Mouse (Mus musculus) midbrain, embryonic 11.5 days (tissue): Measurements from ENCODE around the gene Vmn1r113. TPM values are rescaled to one million over a fixed set of nuclear protein-coding genes. Genes with fewer than 3 reads are reported as not detected.
"Not testable (repeated sequence)": the region's sequence is repeated elsewhere in the genome, so short reads cannot be mapped to it uniquely, and the experiment has no call there.

Experiments
- ATAC-seq: fragments of 200-750 bp; cut with Nextera tagmentation; 2 replicates; pipeline ENCODE4 v1.8.0; 2017; ENCODE audit warnings: moderate TSS enrichment, moderate library complexity; ENCODE audit not compliant: low FRiP score
- DNase-seq: peaks from one replicate; pipeline ENCODE4 v3.0.0; 2015; ENCODE audit warnings: low spot score; ENCODE audit errors: missing footprints
- H3K27ac ChIP-seq: fragments of 300-500 bp; sonication (generic); 2 replicates; pipeline ENCODE4 v1.5.1; 2014; ENCODE audit warnings: low read depth, low read length
- H3K27me3 ChIP-seq: fragments of 300-500 bp; sonication (generic); 2 replicates; pipeline ENCODE4 v1.6.1; 2014; ENCODE audit warnings: mild to moderate bottlenecking, low read length, moderate library complexity, mixed read lengths; ENCODE audit not compliant: control insufficient read depth, insufficient read depth
- H3K36me3 ChIP-seq: fragments of 300-500 bp; sonication (generic); 2 replicates; pipeline ENCODE4 v1.6.1; 2014; ENCODE audit warnings: mild to moderate bottlenecking, low read length, moderate library complexity, mixed read lengths; ENCODE audit not compliant: control insufficient read depth, insufficient read depth
- H3K4me1 ChIP-seq: fragments of 300-500 bp; sonication (generic); 2 replicates; pipeline ENCODE4 v1.6.1; 2014; ENCODE audit warnings: low read length; ENCODE audit not compliant: control insufficient read depth, insufficient read depth
- H3K4me2 ChIP-seq: fragments of 300-500 bp; sonication (generic); 2 replicates; pipeline ENCODE4 v1.6.1; 2014; ENCODE audit warnings: mild to moderate bottlenecking, moderate library complexity
- H3K4me3 ChIP-seq: fragments of 300-500 bp; sonication (generic); 2 replicates; pipeline ENCODE4 v1.5.1; 2014; ENCODE audit warnings: low read depth, low read length
- H3K9ac ChIP-seq: fragments of 300-500 bp; sonication (generic); 2 replicates; pipeline ENCODE4 v1.6.1; 2014; ENCODE audit warnings: low read length
- H3K9me3 ChIP-seq: fragments of 300-500 bp; sonication (generic); 2 replicates; pipeline ENCODE4 v1.6.1; 2016; ENCODE audit warnings: low read length; ENCODE audit not compliant: control insufficient read depth
- WGBS: fragments of 180-500 bp; shearing (Covaris S2); extraction: QIAGEN DNeasy Blood & Tissue Kit; methylation state at CpG from one replicate; pipeline ENCODE4 v1.1.7; 2014; 5-methylcytosine and 5-hydroxymethylcytosine counted together
- polyA plus RNA-seq: library from polyadenylated mRNA; unstranded; fragments of >200 nt; fragmentation: Nextera tagmentation; extraction: Ambion mirVana; gene quantifications from 2 replicates; pipeline ENCODE4 v1.2.1, GENCODE M21; 2014

Gene Vmn1r113
- polyA plus RNA-seq, result not detected in 2 replicates

GRCm38 (mm10) chr7:20786985-20787384, at the start of gene Vmn1r113:
Gene Vmn1r113, plus strand, starts transcription at chr7:20787285.
- H3K4me1 ChIP-seq, ATAC-seq, DNase-seq, H3K9ac ChIP-seq, H3K4me3 ChIP-seq, H3K27ac ChIP-seq, H3K4me2 ChIP-seq, H3K36me3 ChIP-seq, H3K9me3 ChIP-seq, H3K27me3 ChIP-seq: not testable (repeated sequence)
- WGBS, result 62% methylated on average over 2 of the region's 2 CpGs

GRCm38 (mm10) chr7:20770885-20771284, 16.2 kb upstream of the Vmn1r113 start, which contains the start of gene Vmn1r112:
Gene Vmn1r112, plus strand, starts transcription at chr7:20771185.
- no CpG with 5 or more reads among the region's 3 CpGs for WGBS
- H3K9me3 ChIP-seq, H3K27ac ChIP-seq: not testable (repeated sequence)

GRCm38 (mm10) chr7:20812086-20812485, 25.0 kb downstream of the Vmn1r113 start, which contains the start of gene Vmn1r114:
Gene Vmn1r114, minus strand, starts transcription at chr7:20812186.
- H3K9me3 ChIP-seq, H3K9ac ChIP-seq, ATAC-seq, H3K36me3 ChIP-seq, H3K4me2 ChIP-seq, H3K27me3 ChIP-seq, DNase-seq, H3K27ac ChIP-seq, H3K4me1 ChIP-seq, H3K4me3 ChIP-seq: not testable (repeated sequence)
- no CpG with 5 or more reads among the region's 5 CpGs for WGBS

More at GRCm38 (mm10) chr7:20770885-20771284, 16.2 kb upstream of the Vmn1r113 start, which contains the start of gene Vmn1r112:
- not testable (repeated sequence) for H3K4me3 ChIP-seq, H3K4me1 ChIP-seq, H3K4me2 ChIP-seq, H3K36me3 ChIP-seq, H3K27me3 ChIP-seq, DNase-seq, ATAC-seq, H3K9ac ChIP-seq

Other genes with a start within 250 kb of the Vmn1r113 start
- not detected in 2 replicates for gene Gm5726, start 241.5 kb upstream of the Vmn1r113 start, polyA plus RNA-seq
- not detected in 2 replicates for gene Gm4141, start 211.0 kb upstream of the Vmn1r113 start, polyA plus RNA-seq
- not detected in 2 replicates for gene Gm4513, start 188.3 kb upstream of the Vmn1r113 start, polyA plus RNA-seq
- not detected in 2 replicates for gene Vmn1r107, start 118.4 kb upstream of the Vmn1r113 start, polyA plus RNA-seq
- gene Vmn1r111, start 84.1 kb upstream of the Vmn1r113 start, polyA plus RNA-seq, result not detected in 2 replicates
- gene Gm10668, start 56.7 kb upstream of the Vmn1r113 start, polyA plus RNA-seq, result not detected in 2 replicates
- gene Vmn1r112, start 16.1 kb upstream of the Vmn1r113 start, polyA plus RNA-seq, result not detected in 2 replicates
- not detected in 2 replicates for gene Vmn1r114, start 24.9 kb downstream of the Vmn1r113 start, polyA plus RNA-seq
- gene Vmn1r115, start 57.7 kb downstream of the Vmn1r113 start, polyA plus RNA-seq, result not detected in 2 replicates
- not detected in 2 replicates for gene Vmn1r116, start 85.0 kb downstream of the Vmn1r113 start, polyA plus RNA-seq
- gene Vmn1r117, start 96.8 kb downstream of the Vmn1r113 start, polyA plus RNA-seq, result not detected in 2 replicates
- gene Vmn1r118, start 125.1 kb downstream of the Vmn1r113 start, polyA plus RNA-seq, result not detected in 2 replicates
- gene Vmn1r119, start 225.2 kb downstream of the Vmn1r113 start, polyA plus RNA-seq, result not detected in 2 replicates